Mouse (Mus musculus) right cerebral cortex, postnatal 36 days (tissue): ENCODE measurements around the gene Bcr.
A peak's percentile ranks its signal among the peaks of the same experiment; 100 is the strongest.

ENCODE experiments used
- DNase-seq, 2 experiments: peaks; one replicate each; pipeline ENCODE4 v3.0.0; 2022; ENCODE audit warnings: low spot score in 2 of 2, mixed read lengths in 1 of 2

The Bcr gene

DNA sequence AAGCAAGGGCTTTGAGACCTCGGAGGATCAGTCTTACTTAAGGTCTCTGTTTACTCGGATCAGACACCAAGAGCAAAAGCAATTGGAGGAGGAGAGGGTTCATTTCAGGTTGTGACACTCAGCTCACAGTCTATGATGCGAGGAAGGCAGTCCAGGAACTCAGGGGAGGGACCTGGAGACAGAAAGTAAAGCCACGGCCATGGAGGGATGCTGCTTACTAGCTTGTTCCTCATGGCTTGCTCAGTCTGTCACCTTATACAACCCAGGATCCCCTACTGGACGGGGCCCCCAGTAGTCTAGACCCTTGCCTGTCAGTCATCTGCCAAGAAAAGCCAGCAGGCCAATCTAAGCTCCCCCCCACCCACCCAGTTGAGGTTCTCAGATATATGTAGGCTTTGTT is 118.5 kb downstream of the Bcr start:
- DNase-seq, result no peak

DNA sequence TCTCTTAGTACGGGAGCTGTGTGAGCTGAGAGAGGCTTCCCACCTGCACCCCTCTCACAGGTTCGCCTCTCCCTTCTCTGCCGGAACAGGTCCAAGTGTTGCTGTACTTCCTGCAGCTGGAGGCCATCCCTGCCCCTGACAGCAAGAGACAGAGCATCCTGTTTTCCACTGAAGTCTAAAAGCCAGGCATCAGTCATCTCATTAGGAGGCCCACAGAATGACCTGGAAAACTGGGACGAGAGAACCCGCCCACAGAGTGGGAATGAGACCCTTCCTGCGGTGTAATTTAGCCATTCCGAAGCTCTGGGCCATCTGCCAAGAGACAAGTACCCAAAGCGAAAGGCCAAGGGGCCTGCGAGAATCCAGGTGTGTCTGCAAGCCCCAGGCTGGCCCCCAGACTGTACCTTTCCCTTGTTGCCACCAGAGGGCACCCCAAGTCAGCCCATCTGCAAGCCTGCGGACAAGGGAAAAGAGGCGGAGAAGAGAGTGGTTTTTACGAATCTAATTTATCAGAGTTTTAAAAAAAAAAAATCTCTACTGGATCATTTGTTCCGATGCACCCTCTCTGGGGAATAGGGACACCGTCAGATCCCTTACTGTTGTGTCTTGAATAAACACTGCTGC is 121.9 kb downstream of the Bcr start:
- peak; percentile 47 to 51 for DNase-seq

DNA sequence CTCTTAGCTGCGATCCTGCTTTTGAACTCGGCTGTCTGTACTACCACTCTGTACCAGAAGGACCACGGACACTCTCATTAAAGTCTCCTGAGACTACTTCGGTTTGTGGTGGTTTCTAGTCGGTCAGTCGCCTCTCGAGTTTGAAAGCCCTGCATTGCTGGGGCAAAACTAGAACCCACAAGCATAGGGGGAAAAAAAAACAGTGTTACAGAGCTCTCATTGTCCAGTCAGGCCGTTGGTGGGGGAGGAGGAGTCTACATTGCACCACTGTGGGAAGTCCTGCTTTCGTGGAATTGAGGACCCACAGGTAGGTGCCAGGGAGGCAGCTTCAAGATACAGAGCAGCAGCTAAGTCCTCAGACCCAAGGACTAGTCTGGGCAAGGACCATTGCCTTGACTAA is 124.4 kb downstream of the Bcr start:
- DNase-seq, result no peak

DNA sequence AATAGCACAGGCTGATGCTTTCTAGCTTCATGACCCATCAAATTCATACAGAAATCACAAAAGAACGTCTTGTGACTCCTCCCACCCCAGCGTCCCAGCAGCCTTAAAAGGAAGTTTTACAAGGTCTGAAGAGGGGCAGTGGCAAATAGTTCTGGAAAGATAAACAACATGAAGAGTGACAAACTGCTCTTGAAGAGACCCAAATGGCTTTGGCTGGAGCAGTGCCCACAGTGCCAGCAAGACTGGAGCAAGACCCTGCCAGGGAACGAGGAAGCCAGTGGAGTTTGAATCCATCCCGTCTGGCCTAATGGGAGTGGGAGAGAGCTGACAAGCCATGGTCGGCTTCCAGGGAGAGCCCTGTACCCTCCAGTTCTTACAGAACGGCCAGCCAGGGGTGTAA is 126.2 kb downstream of the Bcr start:
- DNase-seq, result no peak

DNA sequence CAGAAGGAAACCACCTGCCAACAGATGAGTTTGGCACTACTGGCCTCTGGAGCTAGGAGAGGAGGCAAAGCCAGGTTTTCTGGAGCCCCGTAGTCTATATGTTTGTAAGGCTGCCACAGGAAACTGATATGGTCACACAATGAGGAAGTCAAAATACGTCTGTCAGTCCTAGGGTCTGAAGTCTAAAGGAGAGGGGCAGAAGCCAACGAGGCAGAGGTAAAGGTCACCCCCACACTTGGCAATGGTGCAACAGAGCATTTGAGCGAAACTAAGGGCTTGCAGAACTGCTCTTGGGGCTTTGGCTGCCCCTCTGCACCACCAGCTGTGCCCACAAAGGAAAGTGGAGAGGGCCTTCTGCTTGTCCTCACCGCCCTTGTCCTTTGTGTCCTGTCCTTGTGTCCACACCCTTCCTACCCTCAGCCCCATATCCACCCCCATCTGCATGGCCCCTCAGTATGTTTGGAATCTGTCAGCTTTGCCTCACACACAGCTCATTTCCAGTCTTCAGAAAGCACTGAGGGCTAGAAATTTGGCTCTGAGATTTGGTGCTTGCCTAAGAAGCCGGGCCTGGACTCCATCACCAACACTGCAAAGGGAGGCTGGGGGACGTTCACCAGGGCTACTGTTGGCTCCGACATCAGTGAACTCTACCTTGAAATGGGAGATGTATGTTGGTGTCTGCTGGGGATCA is 127.1 kb downstream of the Bcr start:
- no peak for DNase-seq

DNA sequence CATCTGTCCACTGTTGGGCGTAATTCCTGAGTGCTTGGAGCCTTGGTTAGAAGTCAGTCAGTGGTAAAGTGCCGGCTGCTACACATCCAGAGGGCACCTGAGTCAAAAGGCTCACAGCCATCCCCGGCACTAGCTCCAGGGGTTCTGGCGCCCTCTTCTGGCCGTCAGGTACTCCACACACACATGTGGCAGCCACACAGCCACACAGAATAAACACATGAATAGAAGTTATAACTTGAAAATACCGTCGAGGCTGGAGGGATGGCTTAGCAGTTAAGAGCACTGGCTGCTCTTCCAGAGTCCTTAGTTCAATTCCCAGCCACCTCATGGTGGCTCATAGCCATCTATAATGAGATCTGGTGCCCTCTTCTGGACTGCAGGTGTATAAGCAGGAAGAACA is 131.3 kb downstream of the Bcr start:
- no peak for DNase-seq

DNA sequence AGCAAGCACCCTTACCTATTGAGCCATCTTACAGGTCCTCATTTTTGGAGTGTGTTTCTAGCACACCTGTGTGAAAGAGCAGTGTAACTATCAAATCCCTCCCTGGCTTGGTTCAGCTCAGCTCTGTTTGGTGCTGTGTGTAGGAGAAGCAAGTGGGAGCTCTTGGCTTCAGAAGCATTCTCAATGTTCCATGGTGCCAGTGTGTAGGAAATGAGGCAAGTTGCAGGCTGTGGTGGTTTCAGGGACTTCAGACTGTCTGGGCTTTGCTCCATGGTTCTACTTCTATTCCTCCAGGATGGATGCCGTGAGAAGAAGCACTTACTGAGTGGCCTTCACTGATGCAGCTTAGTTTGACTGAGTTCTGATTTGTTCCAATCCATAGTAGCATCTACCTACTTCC is 137.4 kb downstream of the Bcr start:
- no peak for DNase-seq

DNA sequence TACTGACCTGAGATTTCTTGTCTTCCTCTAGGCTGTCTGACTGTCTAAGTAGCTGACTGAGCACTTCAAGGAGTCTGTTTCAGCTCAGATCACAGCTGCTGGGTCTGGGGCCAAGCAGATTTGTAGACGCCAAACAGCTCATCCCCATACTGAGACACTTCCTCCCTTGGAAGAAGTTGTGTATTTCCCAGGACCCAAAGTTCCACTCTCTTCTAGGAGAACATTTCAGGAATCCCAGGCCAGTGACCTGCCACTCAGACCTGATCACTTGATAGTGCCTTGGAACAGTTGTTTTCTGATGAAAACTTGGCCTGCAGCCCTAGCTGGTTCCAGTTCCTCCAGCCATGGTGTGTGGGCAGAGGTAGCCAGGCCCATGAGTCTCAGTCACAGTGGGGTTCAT is 140.3 kb downstream of the Bcr start:
- DNase-seq, result no peak

DNA sequence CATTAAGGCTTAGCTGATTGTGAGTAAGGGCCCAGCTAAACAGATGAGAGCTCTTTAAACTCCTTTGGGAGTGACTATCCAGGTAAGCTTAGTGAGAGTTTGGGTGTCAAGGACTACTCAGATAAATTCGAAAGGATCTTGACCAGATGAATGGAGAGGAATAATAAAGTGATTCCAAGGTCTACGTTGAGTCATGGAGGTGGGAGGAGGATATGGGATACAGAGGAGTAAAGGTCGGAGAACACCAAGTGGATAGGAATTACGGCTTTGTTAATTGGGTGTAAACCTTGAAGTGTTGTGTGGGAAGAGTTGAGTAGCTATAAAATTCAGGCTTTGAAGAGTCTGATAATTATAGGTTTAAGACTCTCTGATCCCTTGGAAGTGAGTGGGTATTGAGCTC is 145.8 kb downstream of the Bcr start:
- no peak for DNase-seq

DNA sequence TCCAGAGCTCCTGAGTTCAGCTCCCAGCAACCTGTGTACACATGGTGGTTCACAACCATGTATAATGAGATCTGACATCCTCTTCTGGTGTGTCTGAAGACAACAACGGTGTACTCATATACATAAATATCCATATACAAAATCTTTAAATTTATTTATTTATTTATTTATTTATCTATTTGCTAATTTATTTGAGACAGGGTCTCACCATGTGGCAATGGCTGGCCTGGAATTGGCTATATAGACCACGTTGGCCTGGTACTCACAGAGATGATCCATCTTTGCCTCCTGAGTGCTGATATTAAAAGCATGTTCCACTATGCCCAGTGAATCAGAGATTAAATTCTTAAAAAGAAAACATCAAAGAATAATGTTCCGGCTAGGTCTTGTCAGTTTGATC is 150.4 kb downstream of the Bcr start:
- DNase-seq, result no peak

DNA sequence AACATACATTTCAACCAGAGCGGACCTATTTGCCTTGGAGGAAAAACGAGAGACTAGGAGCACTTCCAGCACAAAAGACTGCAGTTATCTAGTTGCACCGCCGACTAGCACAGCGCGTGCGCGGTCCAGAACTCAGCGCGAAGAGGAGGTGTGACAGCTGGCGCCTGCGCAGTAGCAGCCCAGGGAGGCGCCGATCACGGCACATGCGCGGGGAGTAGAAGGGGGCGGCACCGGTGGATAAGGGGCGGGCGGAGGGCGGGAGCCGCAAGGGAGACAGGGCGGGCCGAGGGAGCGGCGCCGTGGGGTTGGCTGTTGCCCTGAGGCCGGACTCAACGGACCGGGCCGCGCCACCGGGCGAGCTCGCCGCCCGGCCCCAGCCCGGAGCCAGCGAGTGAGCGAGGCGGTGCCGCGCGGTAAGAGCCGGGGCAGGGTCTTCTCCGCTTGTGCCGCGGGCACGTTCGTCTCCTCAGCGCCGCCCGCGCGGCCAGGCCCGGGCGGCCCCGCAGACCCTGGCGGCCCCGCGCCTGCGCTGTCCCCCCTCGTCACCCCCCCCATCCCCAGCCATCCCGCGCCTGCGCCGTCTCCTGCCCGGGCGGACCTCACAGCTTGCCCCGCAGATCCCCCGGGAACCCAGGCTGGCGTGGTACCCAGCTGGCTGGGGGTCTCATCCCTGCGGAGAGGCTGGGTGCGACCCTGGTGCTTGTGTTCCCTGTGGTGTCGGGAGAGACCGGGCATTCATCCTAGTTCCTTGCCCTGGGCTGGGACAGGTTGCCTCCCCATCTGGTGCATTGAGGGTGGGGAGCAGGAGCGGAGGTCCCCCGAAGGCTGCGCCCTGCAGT is 151.6 kb downstream of the Bcr start, which contains the start of gene Specc1l:
TSS of gene Specc1l (plus strand) at position 267 of the 839 bp plus-strand sequence.
- DNase-seq, result peak; percentile 93

DNA sequence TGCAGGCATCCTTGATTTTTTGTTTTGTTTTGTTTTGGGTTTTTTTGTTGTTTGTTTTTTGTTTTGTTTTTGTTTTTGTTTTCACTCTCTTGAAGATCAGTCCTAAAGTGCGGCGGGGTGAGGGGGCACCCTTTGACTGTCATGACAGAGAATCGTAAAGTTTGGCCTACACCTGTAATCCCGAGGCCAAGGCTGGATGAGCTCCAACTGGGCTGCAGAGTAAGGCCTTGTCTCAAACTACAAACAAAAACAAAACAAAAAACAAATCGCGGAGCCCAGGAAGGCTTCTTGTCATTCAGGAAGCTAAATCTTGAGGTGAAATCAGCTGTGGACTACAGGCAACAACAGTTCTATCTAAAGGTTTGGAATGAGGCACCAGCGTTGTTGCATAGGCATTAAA is 152.6 kb downstream of the Bcr start:
- no peak for DNase-seq

DNA sequence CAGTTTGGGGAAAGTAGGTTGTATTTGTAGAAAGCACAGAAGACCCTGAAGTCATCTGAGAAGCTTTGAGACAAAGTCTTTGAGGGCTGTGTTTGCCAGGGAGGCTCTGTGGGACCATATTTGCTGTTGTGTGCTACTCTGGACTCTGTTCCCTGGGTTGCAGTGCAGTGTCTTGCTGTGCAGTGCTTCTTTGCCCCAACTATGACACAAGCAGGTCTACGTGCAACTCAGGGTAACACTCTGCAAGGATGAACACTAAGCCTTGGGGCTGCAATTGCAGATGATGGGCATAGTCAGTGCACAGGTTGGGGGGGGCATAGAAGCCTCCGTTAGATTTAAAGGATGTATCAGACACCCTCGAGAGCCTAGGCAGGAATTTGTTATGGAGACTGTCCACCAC is 160.3 kb downstream of the Bcr start:
- DNase-seq, result no peak

DNA sequence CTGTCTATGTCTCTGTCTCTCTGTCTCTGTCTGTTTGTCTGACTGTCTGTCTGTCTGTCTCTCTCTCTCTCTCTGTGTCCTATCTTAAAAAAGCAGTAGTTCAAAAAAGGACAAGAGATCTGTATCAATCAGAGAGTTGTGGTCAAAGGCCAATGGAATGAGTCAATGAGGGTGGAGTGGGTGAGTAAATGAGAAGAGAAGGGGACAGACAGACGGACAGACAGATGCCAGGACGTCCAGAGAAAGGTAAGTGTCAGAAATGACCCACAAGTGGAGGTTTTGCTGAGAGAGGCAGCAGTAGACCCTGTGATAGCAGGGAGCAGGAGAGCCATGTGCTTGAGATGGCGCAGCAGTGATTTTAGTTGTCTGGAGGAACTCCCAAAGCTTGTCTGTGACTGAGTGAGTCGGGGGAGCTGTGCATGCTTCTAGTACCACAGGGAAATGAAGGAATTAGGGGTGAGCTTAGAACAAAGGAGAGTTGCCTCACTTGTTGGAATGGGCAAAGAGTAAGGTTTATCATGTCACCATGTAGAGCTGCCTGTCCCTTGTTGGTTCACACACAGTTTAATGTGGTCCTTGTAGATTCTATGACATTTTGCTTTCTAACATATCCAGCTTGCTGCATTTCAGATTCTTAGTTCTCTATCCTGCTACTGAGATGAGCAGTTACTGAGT is 161.7 kb downstream of the Bcr start:
- no peak for DNase-seq

DNA sequence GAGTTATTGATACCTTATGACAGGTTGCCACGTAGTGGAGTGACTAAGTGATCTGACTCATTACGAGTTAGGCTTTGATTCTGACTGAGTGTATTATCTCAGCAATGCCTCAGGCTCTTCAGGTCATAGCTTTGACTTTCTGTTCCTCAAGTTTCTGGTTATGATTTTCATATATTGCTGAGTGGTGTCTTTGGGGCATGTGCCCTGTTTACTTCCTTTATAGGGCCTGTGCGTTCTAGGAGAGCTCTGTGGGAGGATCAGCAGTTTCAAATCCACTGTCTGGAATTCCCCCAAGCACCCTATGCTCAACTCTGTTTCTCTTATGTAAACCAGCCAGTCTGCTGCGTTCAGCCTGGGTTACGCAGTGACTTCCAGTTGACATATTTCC is 162.2 kb downstream of the Bcr start:
- DNase-seq, result peak in 1 of 2 experiments; percentile 10

DNA sequence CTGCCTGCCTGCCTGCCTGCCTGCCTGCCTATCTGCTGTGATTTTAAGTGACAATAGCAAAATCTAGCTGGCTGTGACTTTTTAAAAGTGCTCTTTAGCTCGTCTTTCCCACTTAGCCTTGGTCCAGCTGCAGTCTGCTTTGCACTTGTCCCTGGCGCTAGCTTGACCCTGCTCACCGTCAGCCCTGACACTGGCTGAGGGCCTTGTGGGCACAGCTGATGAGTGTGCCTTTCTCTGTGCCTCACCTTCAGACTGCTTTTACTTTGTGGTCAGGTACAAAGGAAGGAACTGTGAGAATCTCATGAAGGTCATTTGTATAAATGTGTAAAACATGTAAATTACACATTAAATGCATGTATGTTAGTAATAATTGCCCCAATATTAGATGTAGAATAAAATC is 163.8 kb downstream of the Bcr start:
- DNase-seq, result no peak

DNA sequence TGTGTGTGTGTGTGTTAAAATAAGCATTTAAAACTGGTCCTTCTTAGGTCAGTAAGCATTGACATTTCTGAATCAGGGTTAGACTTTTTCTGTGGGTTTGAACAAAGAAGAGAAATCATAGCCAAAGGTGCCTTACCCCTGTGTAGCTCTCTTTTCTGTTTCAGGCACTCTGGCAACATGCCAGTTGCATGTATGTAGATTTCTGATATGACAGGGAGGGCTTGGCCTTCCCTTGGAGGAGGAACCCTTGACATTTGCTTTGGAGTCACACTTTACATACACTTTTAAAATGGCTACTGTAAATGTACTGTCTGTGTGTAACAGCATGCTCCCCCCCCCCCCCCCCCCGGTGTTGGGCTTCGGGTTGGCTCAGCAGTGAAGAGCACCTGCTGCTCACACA is 164.2 kb downstream of the Bcr start:
- DNase-seq, result no peak

DNA sequence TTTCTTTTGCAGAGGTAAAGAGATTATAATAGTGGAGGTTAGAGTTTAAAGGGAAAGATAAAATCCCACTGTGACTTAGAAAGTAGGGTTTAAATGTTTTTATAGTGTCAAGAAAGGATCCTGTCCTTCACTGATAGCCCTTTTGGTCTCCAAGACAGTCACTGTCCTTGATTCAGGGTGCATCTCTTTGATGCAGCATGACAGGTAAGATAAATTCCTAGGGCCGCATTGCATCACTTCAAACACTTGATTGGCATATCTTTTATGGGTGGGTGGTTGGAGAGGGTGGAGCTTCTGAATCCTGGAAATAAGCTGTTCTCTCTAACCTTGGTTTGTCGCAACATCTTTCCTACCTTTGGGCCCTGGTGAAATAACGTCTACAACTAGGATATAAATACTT is 167.0 kb downstream of the Bcr start:
- no peak for DNase-seq

DNA sequence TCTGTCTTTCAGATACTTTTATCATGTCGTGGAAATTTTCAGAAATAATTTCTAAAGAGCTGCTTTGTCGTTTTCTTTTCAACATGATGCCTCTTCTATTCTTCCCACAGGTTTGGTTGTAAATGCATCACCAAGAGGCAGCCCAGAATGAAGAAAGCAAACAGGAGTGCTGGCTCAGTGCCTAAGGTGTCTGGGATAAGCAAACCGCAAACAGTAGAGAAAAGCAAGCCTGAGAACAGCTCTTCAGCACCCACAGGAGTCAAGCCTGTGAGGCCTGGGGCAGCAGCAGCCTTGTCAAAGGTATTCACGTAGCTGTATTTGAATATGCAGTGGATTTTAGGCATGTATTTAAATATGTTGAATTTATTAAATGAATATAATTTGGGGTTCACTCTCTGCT is 170.2 kb downstream of the Bcr start:
- no peak for DNase-seq

DNA sequence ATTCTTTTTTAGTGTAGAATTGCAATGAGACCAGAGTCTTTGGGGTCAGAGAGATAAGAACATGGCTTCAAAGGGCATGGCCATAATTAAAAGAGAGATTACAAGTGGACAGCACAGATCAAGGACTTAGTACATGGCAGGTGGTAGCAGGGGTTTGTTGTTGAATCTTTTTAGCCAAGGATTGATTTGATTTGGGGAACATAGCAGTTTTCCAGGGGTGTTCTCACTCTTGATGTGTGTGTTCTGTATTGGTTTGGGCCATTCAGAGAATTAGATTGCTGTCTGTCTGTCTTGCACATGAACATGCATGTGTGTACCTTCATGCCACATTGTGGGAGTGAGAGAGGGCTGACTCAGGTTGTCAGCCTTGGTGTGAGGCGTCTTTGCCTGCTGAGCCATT is 171.5 kb downstream of the Bcr start:
- no peak for DNase-seq

DNA sequence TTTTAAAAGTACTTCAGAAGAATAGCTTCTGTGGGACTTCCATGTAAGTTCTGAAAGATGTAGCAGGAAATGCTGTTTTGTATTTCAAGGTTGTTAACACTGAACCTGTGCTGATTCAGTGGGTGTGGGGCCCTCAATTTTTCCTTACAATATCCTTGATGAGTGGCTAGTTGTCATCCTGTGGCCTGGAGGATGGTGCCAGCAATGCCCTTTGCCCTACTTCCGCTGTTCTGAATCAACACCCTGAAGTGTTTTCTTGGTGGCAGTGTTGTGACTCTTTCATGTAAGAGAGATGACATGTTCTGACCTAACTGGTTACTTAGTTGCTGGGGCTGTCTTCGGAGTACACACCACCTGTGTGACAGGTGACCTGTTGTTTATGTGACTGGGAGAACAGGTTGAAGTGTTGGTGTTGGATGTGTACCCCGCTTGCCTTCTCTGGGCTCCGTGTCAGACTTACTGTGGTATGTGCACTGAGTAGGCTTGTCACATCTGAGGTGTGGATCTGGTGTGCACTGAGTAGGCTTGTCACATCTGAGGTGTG is 172.3 kb downstream of the Bcr start:
- no peak for DNase-seq

DNA sequence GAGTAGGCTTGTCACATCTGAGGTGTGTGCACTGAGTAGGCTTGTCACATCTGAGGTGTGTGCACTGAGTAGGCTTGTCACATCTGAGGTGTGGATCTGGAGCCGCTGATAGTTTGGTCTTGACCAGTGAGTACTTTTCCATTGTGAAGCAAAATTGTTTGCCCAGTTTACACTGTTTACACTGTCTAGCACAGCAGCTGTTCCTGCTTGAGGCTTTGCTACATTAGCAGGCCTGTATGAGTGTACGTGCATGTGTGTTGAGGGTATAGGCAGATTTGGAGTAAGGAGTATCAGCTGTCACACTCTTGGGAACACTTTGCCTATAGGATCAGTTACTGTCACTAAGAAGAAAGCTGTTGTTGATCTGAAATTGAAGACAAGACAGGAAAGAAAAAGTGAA is 173.1 kb downstream of the Bcr start:
- no peak for DNase-seq
